Mouse (Mus musculus) intestine, postnatal 0 days (tissue): Measurements from ENCODE around the gene Ajm1. TPM values are rescaled to one million over a fixed set of nuclear protein-coding genes. Genes with fewer than 3 reads are reported as not detected.

ENCODE experiments used
- ATAC-seq: fragments of 200-750 bp; cut with Nextera tagmentation; 2 replicates; pipeline ENCODE4 v1.8.0; 2017; ENCODE audit warnings: mild to moderate bottlenecking, moderate TSS enrichment, moderate library complexity
- H3K27ac ChIP-seq: fragments of 300-500 bp; sonication (generic); 2 replicates; pipeline ENCODE4 v1.5.1; 2014; ENCODE audit warnings: mild to moderate bottlenecking, low read depth, low read length, moderate library complexity
- H3K27me3 ChIP-seq: fragments of 300-500 bp; sonication (generic); replicated peaks from 2 replicates; pipeline ENCODE4 v1.6.1; 2014; ENCODE audit warnings: low read length, mixed read lengths; ENCODE audit not compliant: control insufficient read depth, insufficient read depth
- H3K36me3 ChIP-seq: fragments of 300-500 bp; sonication (generic); 2 replicates; pipeline ENCODE4 v1.6.1; 2014; ENCODE audit warnings: mild to moderate bottlenecking, moderate library complexity; ENCODE audit not compliant: control insufficient read depth, insufficient read depth
- H3K4me1 ChIP-seq: fragments of 300-500 bp; sonication (generic); replicated peaks from 2 replicates; pipeline ENCODE4 v1.6.1; 2014; ENCODE audit warnings: antibody characterized with exemption, low read length, mixed read lengths; ENCODE audit not compliant: control insufficient read depth, insufficient read depth
- H3K4me2 ChIP-seq: fragments of 300-500 bp; sonication (generic); replicated peaks from 2 replicates; pipeline ENCODE4 v1.6.1; 2014; ENCODE audit warnings: low read depth, mild to moderate bottlenecking, moderate library complexity
- H3K4me3 ChIP-seq: fragments of 300-500 bp; sonication (generic); 2 replicates; pipeline ENCODE4 v1.5.1; 2014; ENCODE audit warnings: low read depth, low read length
- H3K9ac ChIP-seq: fragments of 300-500 bp; sonication (generic); 2 replicates; pipeline ENCODE4 v1.6.1; 2014; ENCODE audit warnings: mild to moderate bottlenecking, low read depth, low read length
- H3K9me3 ChIP-seq: fragments of 300-500 bp; sonication (generic); 2 replicates; pipeline ENCODE4 v1.6.1; 2016; ENCODE audit warnings: mixed run types; ENCODE audit not compliant: control insufficient read depth
- CTCF ChIP-seq: sonication (generic); IDR thresholded peaks from 2 replicates; pipeline ENCODE4 v1.5.1; 2016; ENCODE audit warnings: low read depth, mild to moderate bottlenecking, control low read depth, antibody characterized with exemption, moderate library complexity
- WGBS: fragments of 180-500 bp; shearing (Covaris S2); extraction: QIAGEN DNeasy Blood & Tissue Kit; methylation state at CpG from one replicate; pipeline ENCODE4 v1.1.7; 2014; 5-methylcytosine and 5-hydroxymethylcytosine counted together
- polyA plus RNA-seq: library from polyadenylated mRNA; unstranded; fragments of >200 nt; fragmentation: Nextera tagmentation; extraction: Ambion mirVana; gene quantifications from 2 replicates; pipeline ENCODE4 v1.2.1, GENCODE M21; 2015

Ajm1 gene
- polyA plus RNA-seq, result 0.68 and 0.78 TPM in 2 replicates

- WGBS, result 3% methylated on average over 19 of the region's 19 CpGs
- ATAC-seq, result peak; percentile 44
- H3K27me3 ChIP-seq, result peaks cover 41% of the 10 kb centered on the region
- H3K9me3 ChIP-seq, result no peaks in the 10 kb centered on the region
- no peak within 1 kb of the TSS for H3K27ac ChIP-seq
- peak; percentile 95 for TF ChIP-seq CTCF
- peaks cover 21% of the 10 kb centered on the region for H3K36me3 ChIP-seq
- H3K4me2 ChIP-seq, result peak within 1 kb of the TSS; percentile 75
- peak within 1 kb of the TSS; percentile 33 for H3K4me3 ChIP-seq
- peaks cover 26% of the 10 kb centered on the region for H3K4me1 ChIP-seq
- H3K9ac ChIP-seq, result no peak within 1 kb of the TSS
Observed at GRCm38 (mm10) chr2:25581294-25581864, at the start of gene Ajm1. Gene Ajm1, minus strand, starts transcription at chr2:25581757.

GRCm38 (mm10) chr2:25628738-25629137 lies 47.2 kb upstream of the Ajm1 start:
- Histone ChIP-seq H3K27me3 (no peaks in the 10 kb centered on the region), H3K4me2 (no peak overlapping the region), H3K4me3 (no peak overlapping the region), H3K27ac (no peak overlapping the region), H3K9ac (no peak overlapping the region), H3K36me3 (no peaks in the 10 kb centered on the region), H3K4me1 (no peaks in the 10 kb centered on the region), H3K9me3 (no peaks in the 10 kb centered on the region)
- TF ChIP-seq CTCF, result no peak
- no peak for ATAC-seq
- 62% methylated on average over 4 of the region's 4 CpGs for WGBS

GRCm38 (mm10) chr2:25627811-25628210 lies 46.3 kb upstream of the Ajm1 start, which contains the start of gene Fcna:
Gene Fcna, minus strand, starts transcription at chr2:25628030.
- no peak for TF ChIP-seq CTCF
- ATAC-seq, result no peak
- no peak within 1 kb of the TSS for H3K9ac ChIP-seq

GRCm38 (mm10) chr2:25625986-25626385 lies 44.4 kb upstream of the Ajm1 start:
- TF ChIP-seq CTCF, result no peak
- Histone ChIP-seq H3K4me3 (no peak overlapping the region), H3K9ac (no peak overlapping the region), H3K4me2 (no peak overlapping the region), H3K27me3 (no peaks in the 10 kb centered on the region), H3K9me3 (no peaks in the 10 kb centered on the region), H3K27ac (no peak overlapping the region), H3K36me3 (no peaks in the 10 kb centered on the region), H3K4me1 (no peaks in the 10 kb centered on the region)
- no peak for ATAC-seq
- WGBS, result 54% methylated on average over 5 of the region's 5 CpGs

More at GRCm38 (mm10) chr2:25627811-25628210, 46.3 kb upstream of the Ajm1 start, which contains the start of gene Fcna:
- Histone ChIP-seq H3K27me3 (no peaks in the 10 kb centered on the region), H3K27ac (no peak within 1 kb of the TSS), H3K9me3 (no peaks in the 10 kb centered on the region), H3K36me3 (no peaks in the 10 kb centered on the region), H3K4me1 (no peaks in the 10 kb centered on the region), H3K4me3 (no peak within 1 kb of the TSS), H3K4me2 (no peak within 1 kb of the TSS)
- WGBS, result 67% methylated on average over 6 of the region's 6 CpGs

GRCm38 (mm10) chr2:25621229-25622200 lies 40.0 kb upstream of the Ajm1 start, which contains the start of gene Tmem141:
Gene Tmem141, minus strand, starts transcription at chr2:25622005.
- peak within 1 kb of the TSS; percentile 28 for H3K9ac ChIP-seq
- no peaks in the 10 kb centered on the region; the same call in 1 of the 2 replicates for H3K36me3 ChIP-seq
- peak; percentile 86 for TF ChIP-seq CTCF
- peak; percentile 86 for ATAC-seq
- 5% methylated on average over 34 of the region's 34 CpGs for WGBS
- H3K4me3 ChIP-seq, result peak within 1 kb of the TSS; percentile 47
- no peaks in the 10 kb centered on the region for H3K9me3 ChIP-seq
- peak within 1 kb of the TSS; percentile 78 for H3K4me2 ChIP-seq
- H3K27ac ChIP-seq, result no peak within 1 kb of the TSS
- no peaks in the 10 kb centered on the region for H3K4me1 ChIP-seq
- peaks cover 9% of the 10 kb centered on the region; the same call in 1 of the 2 replicates for H3K27me3 ChIP-seq

GRCm38 (mm10) chr2:25620852-25621228 lies 39.3 kb upstream of the Ajm1 start:
- TF ChIP-seq CTCF, result no peak
- H3K4me1 ChIP-seq, result no peaks in the 10 kb centered on the region
- no peak overlapping the region for H3K27ac ChIP-seq
- H3K27me3 ChIP-seq, result peaks cover 14% of the 10 kb centered on the region; the same call in 1 of the 2 replicates
- no peaks in the 10 kb centered on the region for H3K9me3 ChIP-seq
- ATAC-seq, result no peak
- H3K9ac ChIP-seq, result no peak overlapping the region
- WGBS, result 87% methylated on average over 4 of the region's 4 CpGs
- H3K4me2 ChIP-seq, result no peak overlapping the region
- H3K4me3 ChIP-seq, result no peak overlapping the region
- no peaks in the 10 kb centered on the region; the same call in 1 of the 2 replicates for H3K36me3 ChIP-seq
